Mouse (Mus musculus): ENCODE results near the gene Gm3453. TPM values are rescaled to one million over a fixed set of nuclear protein-coding genes. Genes with fewer than 3 reads are reported as not detected.
"Not testable (repeated sequence)": the region's sequence is repeated elsewhere in the genome, so short reads cannot be mapped to it uniquely, and the experiment has no call there.

Gene Gm3453
- polyA plus RNA-seq (2015; fragmentation: Nextera tagmentation; extraction: Ambion mirVana): not detected in 2 replicates

DNA sequence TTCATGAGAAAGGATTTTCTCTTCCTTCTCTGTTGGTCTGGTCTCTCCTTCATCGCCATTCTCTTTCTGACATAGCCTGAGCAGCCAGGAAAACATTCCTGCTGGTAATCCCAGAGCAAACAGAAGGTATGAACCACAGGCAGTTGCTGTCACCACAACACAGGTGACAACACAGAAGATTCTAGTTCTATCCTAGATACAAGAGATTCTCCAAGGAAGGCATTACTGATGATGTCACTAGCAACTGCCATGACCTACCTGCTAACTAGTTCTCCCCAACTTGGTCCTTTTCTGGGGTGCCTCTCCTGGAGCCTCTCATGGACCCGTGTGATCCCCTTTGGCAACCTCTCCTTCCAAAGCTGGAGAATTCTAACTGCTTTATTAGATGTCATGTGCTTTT is at the start of gene Gm3453:
Gm3453 (minus strand) TSS at position 101 of the 400 bp plus-strand sequence.
- H3K4me2 ChIP-seq; H3K9ac ChIP-seq; H3K36me3 ChIP-seq; ATAC-seq (ENCODE audit: low read depth); H3K4me1 ChIP-seq (replicated peaks); H3K27ac ChIP-seq (replicated peaks); H3K4me3 ChIP-seq; H3K9me3 ChIP-seq; H3K27me3 ChIP-seq: not testable (repeated sequence)
- 70% methylated on average over 2 of the region's 2 CpGs for WGBS

DNA sequence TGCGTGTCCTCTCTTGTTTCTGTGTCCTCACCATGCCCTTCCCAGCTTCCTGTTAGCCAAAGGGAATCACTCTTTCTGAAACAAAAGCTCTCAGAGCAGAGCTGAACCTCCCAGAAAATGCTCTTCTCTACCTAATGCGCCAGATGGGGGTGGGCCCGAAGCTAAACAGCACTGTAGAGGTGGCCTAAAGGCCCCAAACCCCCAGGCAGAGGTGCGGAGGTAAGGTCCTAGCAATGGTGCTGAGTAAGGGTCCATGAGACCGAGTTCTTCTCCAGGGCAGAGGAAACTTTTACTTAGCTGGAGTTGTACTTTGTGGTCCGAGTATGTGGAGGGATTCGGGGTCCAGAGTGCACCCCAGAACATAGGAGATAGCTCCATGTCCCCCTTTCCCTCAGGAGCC is 8.2 kb upstream of the Gm3453 start:
- H3K27me3 ChIP-seq; H3K9me3 ChIP-seq; H3K36me3 ChIP-seq; ATAC-seq (ENCODE audit: low read depth); H3K4me2 ChIP-seq; H3K4me1 ChIP-seq (replicated peaks); H3K27ac ChIP-seq (replicated peaks); H3K9ac ChIP-seq; H3K4me3 ChIP-seq: not testable (repeated sequence)
- WGBS: 83% methylated on average over 7 of the region's 7 CpGs

DNA sequence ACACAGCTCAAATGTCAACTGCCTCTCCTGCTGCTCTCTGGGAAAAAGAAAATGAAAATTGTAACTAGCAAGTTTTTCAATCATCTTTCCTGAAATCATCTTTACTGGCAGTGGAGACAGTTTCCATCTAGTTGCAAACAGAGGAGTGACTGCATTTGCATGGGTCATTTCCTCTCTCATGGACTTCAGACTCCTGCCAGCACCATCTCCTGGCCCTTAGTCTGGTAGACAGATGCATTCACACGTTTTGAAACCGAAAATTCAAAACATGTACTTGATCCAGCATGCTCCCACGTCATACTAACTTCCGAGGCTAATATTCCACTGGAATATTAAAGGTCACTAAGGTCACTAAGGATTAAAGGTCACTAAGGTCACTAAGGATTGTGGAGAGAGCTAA is 16.5 kb downstream of the Gm3453 start:
- H3K4me3 ChIP-seq; H3K9me3 ChIP-seq; H3K36me3 ChIP-seq; ATAC-seq (ENCODE audit: low read depth); H3K4me2 ChIP-seq; H3K27me3 ChIP-seq; H3K9ac ChIP-seq; H3K27ac ChIP-seq (replicated peaks); H3K4me1 ChIP-seq (replicated peaks): not testable (repeated sequence)
- WGBS: 27% methylated on average over 4 of the region's 4 CpGs

DNA sequence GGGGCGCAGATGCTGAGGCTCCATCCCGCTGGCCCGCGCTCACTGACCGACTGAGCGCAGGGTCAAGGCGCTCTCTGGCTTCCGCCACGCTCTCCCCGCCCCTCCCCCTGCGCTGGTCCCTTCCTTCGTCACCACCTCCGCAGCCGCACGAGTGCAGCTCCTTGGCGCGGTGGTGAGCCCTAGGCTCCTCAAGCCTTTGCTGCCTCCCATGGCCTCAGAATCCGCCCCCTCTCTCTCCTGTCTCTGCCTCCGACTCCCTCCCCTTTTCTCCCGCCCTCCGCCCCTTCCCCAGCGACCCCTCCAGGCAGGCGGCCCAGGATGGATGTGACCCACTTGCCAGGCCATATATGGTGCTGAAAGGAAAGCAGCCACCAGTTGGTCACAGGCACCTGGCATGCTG is 17.3 kb downstream of the Gm3453 start, which contains the start of gene Gm3248:
Gm3248 (minus strand) TSS at position 111 of the 400 bp plus-strand sequence.
- H3K4me1 ChIP-seq (replicated peaks); H3K27me3 ChIP-seq; H3K27ac ChIP-seq (replicated peaks); H3K36me3 ChIP-seq; ATAC-seq (ENCODE audit: low read depth); H3K9me3 ChIP-seq: not testable (repeated sequence)
- H3K4me3 ChIP-seq: peak within 1 kb of the TSS; percentile 49
- 0% methylated on average over 13 of the region's 23 CpGs for WGBS
- peak within 1 kb of the TSS; percentile 70 for H3K9ac ChIP-seq
- peak within 1 kb of the TSS; percentile 68 for H3K4me2 ChIP-seq

DNA sequence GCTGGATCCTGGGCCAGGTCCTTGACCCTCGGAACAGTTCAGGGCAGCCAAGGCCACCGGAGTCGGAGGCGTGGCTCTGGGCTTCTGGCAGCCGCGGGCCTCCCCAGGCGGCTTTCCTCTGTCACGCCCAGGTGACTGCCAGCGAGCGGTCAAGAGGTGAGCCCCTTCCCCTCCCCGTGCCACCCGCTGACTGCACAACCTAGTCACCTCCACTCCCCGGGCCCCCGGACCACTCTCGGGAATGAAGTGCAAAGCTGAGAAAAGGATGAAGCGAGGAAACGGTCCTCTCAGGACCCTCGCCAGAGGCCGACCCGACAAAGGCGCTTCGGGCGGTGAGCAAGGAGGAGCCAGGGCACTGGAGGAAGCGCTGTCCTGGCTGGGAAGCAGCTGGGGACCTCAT is 17.8 kb downstream of the Gm3453 start:
- H3K27me3 ChIP-seq; H3K36me3 ChIP-seq; H3K9me3 ChIP-seq; H3K4me1 ChIP-seq (replicated peaks); H3K27ac ChIP-seq (replicated peaks): not testable (repeated sequence)
- peak overlapping the region; percentile 70 for H3K9ac ChIP-seq
- peak overlapping the region; percentile 49 for H3K4me3 ChIP-seq
- peak; percentile 56; the same call in 1 of the 2 replicates for ATAC-seq (ENCODE audit: low read depth)
- 2% methylated on average over 23 of the region's 24 CpGs for WGBS
- peak overlapping the region; percentile 68 for H3K4me2 ChIP-seq

DNA sequence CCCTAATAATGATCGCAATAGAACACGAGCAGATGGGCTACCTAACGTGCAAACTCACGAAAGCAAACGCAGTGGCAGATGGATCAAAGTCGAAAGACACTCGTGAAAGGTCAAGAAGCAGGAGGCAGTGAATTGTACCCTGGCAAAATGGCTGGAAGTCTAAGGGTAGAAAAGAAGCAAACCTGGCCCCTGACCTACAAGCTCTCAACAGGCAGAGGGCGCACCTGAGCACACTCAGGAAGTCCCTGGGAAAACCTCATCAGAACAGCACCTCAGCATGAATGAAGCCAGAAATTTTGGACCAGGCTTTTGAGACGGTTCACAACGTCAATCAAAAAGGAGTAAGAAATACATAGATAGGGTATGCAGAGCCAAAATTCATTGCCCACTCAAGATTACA is 18.5 kb downstream of the Gm3453 start:
- H3K9ac ChIP-seq; H3K27ac ChIP-seq (replicated peaks); ATAC-seq (ENCODE audit: low read depth); H3K4me2 ChIP-seq; H3K36me3 ChIP-seq; H3K27me3 ChIP-seq; H3K4me3 ChIP-seq; H3K9me3 ChIP-seq; H3K4me1 ChIP-seq (replicated peaks): not testable (repeated sequence)
- 6% methylated on average over 5 of the region's 10 CpGs for WGBS

DNA sequence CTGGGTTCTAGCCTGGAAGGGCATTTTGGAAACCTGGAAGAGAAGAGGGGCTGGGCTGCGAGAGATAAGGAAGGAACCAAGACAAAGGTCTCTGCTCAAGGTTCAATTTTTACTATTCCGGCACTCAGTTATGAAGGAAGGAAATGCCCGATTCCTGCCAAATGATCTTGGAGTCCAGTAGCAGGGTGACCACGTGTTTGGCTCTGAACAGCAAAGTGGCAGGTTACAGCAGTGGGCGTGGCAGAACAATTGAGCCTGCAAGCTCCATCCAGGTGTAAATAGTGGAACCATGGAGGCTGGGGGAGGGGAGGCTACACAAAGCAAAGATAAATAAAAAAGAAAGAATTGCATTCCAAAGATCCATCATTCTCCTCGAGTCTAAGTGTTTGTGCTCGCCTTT is 55.7 kb downstream of the Gm3453 start:
- H3K36me3 ChIP-seq; H3K4me3 ChIP-seq; H3K9ac ChIP-seq; H3K9me3 ChIP-seq; H3K27ac ChIP-seq (replicated peaks); H3K27me3 ChIP-seq; H3K4me1 ChIP-seq (replicated peaks); H3K4me2 ChIP-seq; ATAC-seq (ENCODE audit: low read depth): not testable (repeated sequence)
- WGBS: 80% methylated on average over 7 of the region's 7 CpGs

Other genes with a start within 250 kb of the Gm3453 start
- gene Gm3373, start 237.6 kb downstream of the Gm3453 start, polyA plus RNA-seq (2015; fragmentation: Nextera tagmentation; extraction: Ambion mirVana): 0.56 TPM in 1 of 2 replicates, not detected in the other
- 3.0 and 3.6 TPM in 2 replicates for gene Gm3383, start 171.2 kb downstream of the Gm3453 start, polyA plus RNA-seq (2015; fragmentation: Nextera tagmentation; extraction: Ambion mirVana)
- not detected in 2 replicates for gene Gm3424, start 148.8 kb downstream of the Gm3453 start, polyA plus RNA-seq (2015; fragmentation: Nextera tagmentation; extraction: Ambion mirVana)
- gene Gm8237, start 98.8 kb downstream of the Gm3453 start, polyA plus RNA-seq (2015; fragmentation: Nextera tagmentation; extraction: Ambion mirVana): 0.50 and 1.0 TPM in 2 replicates
- gene Gm3248, start 17.4 kb downstream of the Gm3453 start, polyA plus RNA-seq (2015; fragmentation: Nextera tagmentation; extraction: Ambion mirVana): 2.0 and 2.5 TPM in 2 replicates
- gene Gm6337, start 79.1 kb upstream of the Gm3453 start, polyA plus RNA-seq (2015; fragmentation: Nextera tagmentation; extraction: Ambion mirVana): not detected in 2 replicates
- 1.9 and 3.1 TPM in 2 replicates for gene Gm8206, start 114.8 kb upstream of the Gm3453 start, polyA plus RNA-seq (2015; fragmentation: Nextera tagmentation; extraction: Ambion mirVana)
- gene Gm3468, start 129.5 kb upstream of the Gm3453 start, polyA plus RNA-seq (2015; fragmentation: Nextera tagmentation; extraction: Ambion mirVana): 4.3 and 4.4 TPM in 2 replicates
- not detected in 2 replicates for gene Gm3476, start 146.7 kb upstream of the Gm3453 start, polyA plus RNA-seq (2015; fragmentation: Nextera tagmentation; extraction: Ambion mirVana)
- not detected in 2 replicates for gene Gm21560, start 240.2 kb upstream of the Gm3453 start, polyA plus RNA-seq (2015; fragmentation: Nextera tagmentation; extraction: Ambion mirVana)